Mouse (Mus musculus) CH12.LX (cell line): ENCODE results near the gene A230050P20Rik. TPM values are rescaled to one million over a fixed set of nuclear protein-coding genes. Genes with fewer than 3 reads are reported as not detected.

ENCODE experiments used
- DNase-seq: peaks from one replicate; pipeline ENCODE4 v3.0.0-alpha.2; 2013; ENCODE audit errors: extremely low read depth
- H3K27ac ChIP-seq: 2 replicates; pipeline ENCODE4 v1.5.1; 2012; ENCODE audit warnings: low read depth, mild to moderate bottlenecking, control low read depth, moderate library complexity; ENCODE audit not compliant: insufficient read depth
- H3K27me3 ChIP-seq: replicated peaks from 2 replicates; pipeline ENCODE3; 2012; ENCODE audit warnings: inconsistent platforms
- H3K36me3 ChIP-seq, 2 experiments: replicated peaks in 1 of 2; 2 replicates each; pipeline versions ENCODE3 to v1.6.1; 2012; ENCODE audit warnings: inconsistent platforms in 1 of 2, low read length in 1 of 2, mild to moderate bottlenecking in 1 of 2, mixed read lengths in 1 of 2, moderate library complexity in 1 of 2; ENCODE audit not compliant: control insufficient read depth in 1 of 2, insufficient read depth in 1 of 2
- H3K4me1 ChIP-seq, 2 experiments: 2 replicates each; pipeline ENCODE4 v1.6.1; 2012; ENCODE audit warnings: inconsistent platforms in 1 of 2, moderate library complexity in 1 of 2; ENCODE audit not compliant: insufficient read depth in 2 of 2, control insufficient read depth in 1 of 2
- H3K4me2 ChIP-seq: 2 replicates; pipeline ENCODE4 v1.6.1; 2012; ENCODE audit warnings: low read depth, mild to moderate bottlenecking, control low read depth; ENCODE audit not compliant: poor library complexity, insufficient read depth, severe bottlenecking
- H3K4me3 ChIP-seq, 3 experiments: fragments of 150-350 bp in 1 of 3; sonication (generic) in 1 of 3; replicated peaks in 1 of 3; 2 replicates each; pipeline versions ENCODE3 to v1.5.1; 2011 to 2012; ENCODE audit warnings: low read depth in 2 of 3, low read length in 2 of 3, mild to moderate bottlenecking in 2 of 3, moderate library complexity in 2 of 3, control low read depth in 1 of 3, improper control_type of control experiment in 1 of 3, inconsistent platforms in 1 of 3, mixed read lengths in 1 of 3; ENCODE audit not compliant: poor library complexity in 1 of 3
- H3K79me2 ChIP-seq: replicated peaks from 2 replicates; pipeline ENCODE4 v1.6.1; 2012; ENCODE audit warnings: mild to moderate bottlenecking, moderate library complexity; ENCODE audit not compliant: control insufficient read depth, poor library complexity, insufficient read depth, severe bottlenecking; ENCODE audit errors: extremely low read depth
- H3K9ac ChIP-seq: 2 replicates; pipeline ENCODE4 v1.6.1; 2012; ENCODE audit warnings: low read depth, mild to moderate bottlenecking, control low read depth, moderate library complexity; ENCODE audit not compliant: insufficient read depth
- H3K9me3 ChIP-seq: replicated peaks from 2 replicates; pipeline ENCODE3; 2012; ENCODE audit warnings: low read length, inconsistent platforms, mixed read lengths
- BHLHE40 ChIP-seq: IDR thresholded peaks from 2 replicates; pipeline ENCODE4 v1.6.1; 2011; ENCODE audit warnings: mild to moderate bottlenecking, low read depth, low read length, improper control_type of control experiment
- CHD2 ChIP-seq: IDR thresholded peaks from 2 replicates; pipeline ENCODE4 v1.6.1; 2011; ENCODE audit warnings: low read length, improper control_type of control experiment
- CTCF ChIP-seq, 2 experiments: IDR thresholded peaks in 1 of 2; conservative IDR thresholded peaks in 1 of 2; 2 replicates each; pipeline ENCODE4 v1.5.1; 2011 to 2012; ENCODE audit warnings: low read depth in 2 of 2, low read length in 2 of 2, improper control_type of control experiment in 1 of 2, inconsistent platforms in 1 of 2, mild to moderate bottlenecking in 1 of 2, moderate library complexity in 1 of 2
- ELF1 ChIP-seq: IDR thresholded peaks from 2 replicates; pipeline ENCODE4 v1.6.1; 2014; ENCODE audit warnings: low read depth, mild to moderate bottlenecking, inconsistent platforms, low read length, improper control_type of control experiment
- IRF4 ChIP-seq: IDR thresholded peaks from 2 replicates; pipeline ENCODE4 v1.6.1; 2014; ENCODE audit warnings: low read depth, mild to moderate bottlenecking, inconsistent platforms, low read length, improper control_type of control experiment
- MAFK ChIP-seq: IDR thresholded peaks from 2 replicates; pipeline ENCODE4 v1.6.1; 2011; ENCODE audit warnings: low read length, improper control_type of control experiment; ENCODE audit not compliant: insufficient replicate concordance
- MAX ChIP-seq: IDR thresholded peaks from 2 replicates; pipeline ENCODE4 v1.6.1; 2011; ENCODE audit warnings: low read length, improper control_type of control experiment
- POLR2A ChIP-seq: IDR thresholded peaks from 2 replicates; pipeline ENCODE4 v1.6.1; 2011; ENCODE audit warnings: low read depth, mild to moderate bottlenecking, improper control_type of control experiment, low read length
- SIN3A ChIP-seq: IDR thresholded peaks from 2 replicates; pipeline ENCODE4 v1.6.1; 2012; ENCODE audit warnings: low read length, improper control_type of control experiment, inconsistent platforms
- USF1 ChIP-seq: IDR thresholded peaks from 2 replicates; pipeline ENCODE4 v1.6.1; 2014; ENCODE audit warnings: low read depth, mild to moderate bottlenecking, inconsistent platforms, low read length, improper control_type of control experiment
- ZMIZ1 ChIP-seq: IDR thresholded peaks from 2 replicates; pipeline ENCODE4 v1.6.1; 2012; ENCODE audit warnings: low read depth, mild to moderate bottlenecking, inconsistent platforms, low read length, improper control_type of control experiment
- dilution Hi-C: fragments of 300-500 bp; cut with MboI; formaldehyde crosslinking; loops from 2 replicates; pipeline ENCODE4 v1.14.3; 2020; ENCODE audit warnings: low sequenced_read_pairs; ENCODE audit not compliant: extremely low pct_unique_long_range_greater_than_20kb, extremely low pct_ligation_motif_present
- in situ Hi-C: fragments of 300-500 bp; cut with MboI; formaldehyde crosslinking; loops from 3 replicates; pipeline ENCODE4 v1.14.3; 2019; ENCODE audit warnings: low sequenced_read_pairs, low pct_ligation_motif_present, low pct_unique_long_range_greater_than_20kb, mixed read lengths
- polyA plus RNA-seq: library from polyadenylated mRNA; unstranded; fragments of >175 nt; gene quantifications from 2 replicates; pipeline ENCODE4 v1.2.1, GENCODE M21; 2012; ENCODE audit warnings: low read depth; ENCODE audit not compliant: insufficient read length
- total RNA-seq, 2 experiments: library from RNA; depleted of rRNA; stranded (reverse); fragments of 300-350 nt in 1 of 2; fragments of >200 nt in 1 of 2; gene quantifications; 2 replicates each; pipeline ENCODE4 v1.2.3; 2012 to 2014

The A230050P20Rik gene
- total and polyA plus RNA-seq, 3 experiments = 3.3 to 25.2 (median 11.0) TPM

DNA sequence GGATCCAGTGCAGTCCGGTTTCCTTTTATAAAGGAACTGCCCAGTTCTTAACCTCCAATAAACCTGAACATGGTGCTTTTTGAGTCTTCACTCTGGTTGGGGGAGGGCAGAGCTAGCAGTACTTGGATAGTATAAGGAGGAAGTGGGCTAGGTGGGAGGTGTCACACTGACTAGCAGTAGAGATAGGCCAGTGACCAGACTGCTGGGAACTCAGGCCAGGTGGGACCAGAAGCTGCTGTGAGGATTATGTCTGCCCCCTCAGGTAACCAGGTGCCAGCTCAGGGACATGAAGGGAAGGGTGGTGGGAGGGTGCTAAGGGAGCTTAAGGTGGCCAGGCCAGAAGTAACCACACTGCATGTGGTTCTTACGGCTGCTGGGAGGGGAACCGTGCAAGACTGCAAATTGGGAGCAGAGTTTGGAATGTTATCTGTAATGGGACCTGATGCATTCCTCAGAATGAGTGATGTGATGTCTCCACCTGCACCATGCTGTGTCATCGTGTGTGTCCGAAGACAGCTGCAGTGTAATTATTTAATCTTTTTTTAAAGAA lies 23.7 kb downstream of the A230050P20Rik start:
- dilution Hi-C loops = no loop called here

DNA sequence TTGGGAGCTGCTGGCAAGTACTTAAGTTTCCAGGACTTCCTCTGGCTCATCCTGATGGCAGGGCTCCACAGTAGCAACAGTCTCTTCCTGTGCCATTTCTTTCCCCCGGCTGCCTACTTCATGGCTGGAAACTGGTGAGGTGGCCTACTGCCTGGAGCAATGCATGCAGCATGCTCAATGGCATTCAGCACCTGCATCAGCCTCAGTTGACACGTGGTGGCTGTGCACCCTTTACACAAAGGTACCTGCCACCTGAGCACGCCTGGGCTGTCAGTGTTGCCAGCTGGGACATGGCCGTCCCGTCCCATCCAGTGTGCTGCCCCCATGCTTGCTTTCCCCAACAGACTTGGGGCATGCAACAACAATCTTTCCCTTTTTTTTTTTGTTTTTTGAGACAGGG lies 24.6 kb downstream of the A230050P20Rik start:
- dilution Hi-C loops (no loop called here), in situ Hi-C loops (no loop called here)
- no peaks in the 10 kb centered on the region for H3K27me3 ChIP-seq
- DNase-seq = peak; percentile 42
- no peak overlapping the region for H3K4me2 ChIP-seq
- peaks cover 51% of the 10 kb centered on the region for H3K79me2 ChIP-seq
- peaks cover 74 to 85% of the 10 kb centered on the region in 2 experiments for H3K36me3 ChIP-seq
- H3K4me1 ChIP-seq = peaks cover 17 to 54% of the 10 kb centered on the region in 2 experiments
- TF ChIP-seq MAFK = no peak
- peak; percentile 69 for TF ChIP-seq POLR2A
- no peak; the same call in 1 of the 2 replicates for TF ChIP-seq ZMIZ1
- TF ChIP-seq CHD2 = 0 out of 2 replicates have a peak, but pooled peaks have one; percentile 32
- no peak for TF ChIP-seq CTCF (conservative IDR thresholded peaks at IDR 0.05 in 1 of 2, IDR thresholded peaks at IDR 0.05 in 1 of 2; ENCODE audit: low read depth in 2 of 2, low read length in 2 of 2)
- H3K9me3 ChIP-seq = no peaks in the 10 kb centered on the region
- no peak overlapping the region for H3K9ac ChIP-seq
- H3K27ac ChIP-seq = no peak overlapping the region
- H3K4me3 ChIP-seq = no peak overlapping the region

More for the DNA sequence above, 23.7 kb downstream of the A230050P20Rik start:
- DNase-seq = peak; percentile 44
- H3K27me3 ChIP-seq = no peaks in the 10 kb centered on the region
- no peak overlapping the region for H3K4me2 ChIP-seq
- H3K36me3 ChIP-seq = peaks cover 74 to 79% of the 10 kb centered on the region in 2 experiments
- H3K9me3 ChIP-seq = no peaks in the 10 kb centered on the region
- peak overlapping the region; percentile 28; the same call in 1 of the 2 replicates for H3K27ac ChIP-seq
- H3K4me3 ChIP-seq = no peak overlapping the region
- peaks cover 16 to 50% of the 10 kb centered on the region in 2 experiments for H3K4me1 ChIP-seq
- TF ChIP-seq BHLHE40 = no peak
- no peak for TF ChIP-seq IRF4
- TF ChIP-seq POLR2A = no peak; the same call in 1 of the 2 replicates
- TF ChIP-seq, all 38 proteins: peak for 0
- in situ Hi-C loops = no loop called here
- Histone ChIP-seq H3K79me2 (peaks cover 42% of the 10 kb centered on the region), H3K9ac (no peak overlapping the region)

DNA sequence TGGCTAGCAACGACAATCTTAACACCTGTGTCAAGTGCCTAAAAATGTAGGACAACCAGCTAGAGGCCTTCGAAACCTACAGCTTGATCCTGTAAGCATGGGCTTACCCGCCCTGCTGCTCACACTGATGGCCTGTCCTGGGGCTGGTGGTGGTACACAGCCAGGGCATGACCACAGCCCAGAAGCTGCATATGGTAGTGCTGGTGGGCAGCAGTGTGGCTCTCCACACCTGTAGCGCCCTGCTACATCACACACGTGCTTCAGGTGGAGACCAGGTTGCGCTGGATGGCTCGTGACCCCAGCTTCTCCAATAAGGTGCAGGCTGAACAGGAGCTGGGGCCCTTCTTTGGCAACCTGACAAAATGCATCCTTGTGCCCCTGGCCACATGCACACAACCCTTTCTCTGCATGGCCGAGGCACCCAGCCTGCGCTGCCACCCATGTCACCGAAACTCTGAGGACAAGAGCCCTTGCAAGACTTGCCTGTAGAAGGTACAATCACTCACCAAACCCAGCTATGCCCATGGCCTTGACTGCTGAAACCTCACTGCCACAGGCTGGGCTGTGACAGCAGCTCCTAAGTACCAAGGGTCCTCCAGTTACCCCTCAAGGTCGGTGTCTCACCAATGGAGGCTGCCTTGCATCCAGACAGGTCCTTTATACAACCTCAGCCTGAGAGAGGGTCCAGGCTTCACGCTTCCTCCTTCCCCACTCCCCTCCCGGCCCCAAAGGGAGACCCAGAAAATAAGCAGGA lies 25.3 kb downstream of the A230050P20Rik start:
- Histone ChIP-seq H3K79me2 (peaks cover 47% of the 10 kb centered on the region), H3K9ac (no peak overlapping the region), H3K4me2 (no peak overlapping the region), H3K36me3 (peaks cover 74 to 85% of the 10 kb centered on the region in 2 experiments), H3K27ac (no peak overlapping the region), H3K4me3 (no peak overlapping the region), H3K9me3 (no peaks in the 10 kb centered on the region), H3K4me1 (peaks cover 17 to 54% of the 10 kb centered on the region in 2 experiments), H3K27me3 (no peaks in the 10 kb centered on the region)
- in situ Hi-C loops (no loop called here), dilution Hi-C loops (no loop called here)
- TF ChIP-seq USF1 = no peak
- no peak for TF ChIP-seq ELF1
- 0 out of 2 replicates have a peak, but pooled peaks have one; percentile 16 for TF ChIP-seq CHD2
- no peak for TF ChIP-seq BHLHE40
- TF ChIP-seq SIN3A = no peak
- no peak for TF ChIP-seq MAX
- TF ChIP-seq ZMIZ1 = no peak; the same call in 1 of the 2 replicates
- DNase-seq = no peak
